Mouse (Mus musculus) erythroid progenitor cell, adult 5-6 weeks (primary cell): ENCODE data around the gene Gm31371. TPM values are rescaled to one million over a fixed set of nuclear protein-coding genes. Genes with fewer than 3 reads are reported as not detected.
"Not testable (repeated sequence)": the region's sequence is repeated elsewhere in the genome, so short reads cannot be mapped to it uniquely, and the experiment has no call there.

Source experiments
- ATAC-seq: replicated peaks from 2 replicates; pipeline ENCODE4 v1.8.0; 2016; ENCODE audit warnings: moderate number of reproducible peaks, mild to moderate bottlenecking, moderate TSS enrichment, inconsistent platforms; ENCODE audit not compliant: poor library complexity, low FRiP score, severe bottlenecking
- total RNA-seq, 2 experiments: library from RNA; stranded (forward) in 1 of 2; stranded (reverse) in 1 of 2; fragments of 150-400 nt in 1 of 2; fragments of 186-747, 209-891 nt in 1 of 2; gene quantifications; 2 replicates each; pipeline versions ENCODE4 v1.2.3 to v1.2.4; 2015 to 2017; ENCODE audit warnings: low replicate concordance in 2 of 2

Gene Gm31371
- total RNA-seq (2015; ENCODE audit: low replicate concordance) (not detected in 2 replicates), total RNA-seq (2017; ENCODE audit: low replicate concordance) (0.53 TPM in 1 of 2 replicates, not detected in the other)

GRCm38 (mm10) chr8:19903092-19903491, at the start of gene Gm31371:
Gm31371 (plus strand) TSS chr8:19903392.
- ATAC-seq = not testable (repeated sequence)

- ATAC-seq = not testable (repeated sequence)
These were observed 3.3 kb downstream of the Gm31371 start for GRCm38 (mm10) chr8:19906425-19907055.

GRCm38 (mm10) chr8:19908841-19909321, 5.7 kb downstream of the Gm31371 start:
- not testable (repeated sequence) for ATAC-seq

- ATAC-seq = not testable (repeated sequence)
These were observed 15.9 kb downstream of the Gm31371 start for GRCm38 (mm10) chr8:19919086-19919485.

- ATAC-seq = not testable (repeated sequence)
These were observed 31.1 kb downstream of the Gm31371 start for GRCm38 (mm10) chr8:19934274-19934673.

- not testable (repeated sequence) for ATAC-seq
These were observed 32.4 kb downstream of the Gm31371 start for GRCm38 (mm10) chr8:19935541-19936030.

- ATAC-seq = no peak
These were observed 57.7 kb downstream of the Gm31371 start for GRCm38 (mm10) chr8:19960935-19961334.

- not testable (repeated sequence) for ATAC-seq
These were observed 60.6 kb downstream of the Gm31371 start for GRCm38 (mm10) chr8:19963766-19964165.

- ATAC-seq = not testable (repeated sequence)
These were observed 65.0 kb downstream of the Gm31371 start for GRCm38 (mm10) chr8:19968151-19968550.

GRCm38 (mm10) chr8:19975237-19975636, 72.0 kb downstream of the Gm31371 start:
- ATAC-seq = not testable (repeated sequence)

Other genes starting within 250 kb of the Gm31371 start
- gene 4930467E23Rik, start 173.8 kb upstream of the Gm31371 start, total RNA-seq (2015; ENCODE audit: low replicate concordance) = not detected in 2 replicates
- not detected in 2 replicates for gene 4930467E23Rik, start 173.8 kb upstream of the Gm31371 start, total RNA-seq (2017; ENCODE audit: low replicate concordance)